ENCODE assay signal across 9 mouse cellular contexts in the genomic region with DNA sequence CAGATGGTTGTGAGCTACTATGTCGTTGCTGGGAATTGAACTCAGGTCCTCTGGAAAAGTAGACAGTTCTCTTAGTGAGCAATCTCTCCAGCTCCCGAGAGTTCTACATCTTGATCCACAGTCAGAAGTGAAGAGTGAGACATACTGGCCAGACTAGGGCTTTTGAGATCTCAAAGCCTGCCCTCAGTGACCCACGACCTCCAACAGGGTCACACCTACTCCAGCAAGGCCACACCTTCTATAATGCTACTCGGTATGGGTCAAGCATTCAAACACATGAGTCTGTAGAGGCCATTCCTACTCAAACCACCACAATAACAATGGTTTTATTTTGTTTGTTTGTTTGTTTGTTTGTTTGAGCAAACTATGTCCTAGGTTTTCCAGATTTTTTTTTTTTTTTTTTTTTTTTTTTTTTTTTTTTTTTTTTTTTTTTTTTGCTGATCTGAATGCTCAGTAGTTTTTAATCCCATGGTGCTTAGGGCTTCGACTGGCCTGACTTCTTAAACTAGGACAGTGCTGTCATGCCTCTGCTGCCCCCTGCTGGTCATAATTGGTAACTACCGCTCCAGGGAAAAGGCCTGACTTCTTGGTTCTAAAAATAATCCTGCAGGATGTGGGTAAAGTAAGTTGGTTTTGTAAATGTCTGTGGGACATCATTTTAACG. TPM values are rescaled to one million over a fixed set of nuclear protein-coding genes. Genes with fewer than 3 reads are reported as not detected.
DNase-seq lines count a peak whose midpoint lies in the region; ATAC-seq and TF ChIP-seq lines count a peak whose summit lies in the region.
"Had no signal": no experiment of that assay in that cellular context is flagged by ENCODE, and none has a peak within 500 bp of the region (broad histone marks: within the 10 kb centered on the region; RNA-seq: fewer than 3 reads in every experiment).

No protein-coding gene starts in this region.

- no peak overlapping the region for H3K4me2 ChIP-seq in liver, embryonic 14.5 days (ENCODE audit: low read depth)
- H3K4me2 ChIP-seq: heart, embryonic 13.5 days had no signal

- TF ChIP-seq CTCF in cortical plate, adult 2 months (IDR thresholded peaks at IDR 0.05; ENCODE audit: extremely low read depth, insufficient read depth, low read length), result peak; percentile 90
- peak; percentile 87 for TF ChIP-seq CTCF in liver, embryonic 14.5 days (IDR thresholded peaks at IDR 0.05; ENCODE audit: low read depth)

- H3K4me1 ChIP-seq in cortical plate, adult 2 months (ENCODE audit: control insufficient read depth, insufficient read depth, low read length), result no peaks in the 10 kb centered on the region
- H3K4me1 ChIP-seq in liver, embryonic 14.5 days (replicated peaks; ENCODE audit: control insufficient read depth in 2 of 2, insufficient read depth in 2 of 2, low read length in 1 of 2), result no peaks in the 10 kb centered on the region
- H3K4me1 ChIP-seq: heart, embryonic 13.5 days had no signal

- TF ChIP-seq EP300 in liver, embryonic 14.5 days (IDR thresholded peaks at IDR 0.05; ENCODE audit: low read depth), result no peak

- TF ChIP-seq POLR2A in cortical plate, adult 2 months (IDR thresholded peaks at IDR 0.05; ENCODE audit: extremely low read depth, insufficient read depth, low read length), result no peak

- no peak overlapping the region for H3K4me3 ChIP-seq in cortical plate, adult 2 months (ENCODE audit: insufficient read depth, low read length)
- H3K4me3 ChIP-seq in liver, embryonic 14.5 days (ENCODE audit: insufficient read depth in 1 of 2, low read depth in 2 of 2, low read length in 2 of 2), result no peak overlapping the region
- H3K4me3 ChIP-seq: heart, embryonic 13.5 days had no signal

- intact Hi-C loops in gastrocnemius, postnatal 36 days (cut with DNase I), result loop anchor here (2.0 to 10.0 kb wide), 4 partner anchors 63 to 480 kb away; no protein-coding TSS in a partner anchor

- ATAC-seq in liver, embryonic 14.5 days (ENCODE audit: insufficient read depth), result no peak

- H3K36me3 ChIP-seq in liver, embryonic 14.5 days (replicated peaks; ENCODE audit: control insufficient read depth, insufficient read depth, low read depth), result no peaks in the 10 kb centered on the region
- H3K36me3 ChIP-seq: heart, embryonic 13.5 days had no signal

- H3K27ac ChIP-seq in cortical plate, adult 2 months (ENCODE audit: insufficient read depth, low read length), result no peak overlapping the region
- H3K27ac ChIP-seq in liver, embryonic 14.5 days, result no peak overlapping the region
- H3K27ac ChIP-seq: heart, embryonic 13.5 days had no signal

- DNase-seq in B cell, adult 2 months, result peak; percentile 87 to 88
- DNase-seq in adrenal gland, adult (ENCODE audit: inconsistent age in 2 of 2, low spot score in 1 of 2), result peak; percentile 81 to 95
- peak; percentile 78 to 81 for DNase-seq in gastrocnemius, postnatal 36 days
- DNase-seq in kidney, postnatal 25 days, result peak; percentile 84 to 88
- peak; percentile 38 to 54 (median 53) for DNase-seq in liver, embryonic 14.5 days (ENCODE audit: low read depth in 3 of 3, low spot score in 3 of 3)
- peak; percentile 69 for DNase-seq in ovary, postnatal 36 days (ENCODE audit: low spot score)
- peak; percentile 89 for DNase-seq in thymus, postnatal 14 days

- H3K9me3 ChIP-seq in liver, embryonic 14.5 days (ENCODE audit: control insufficient read depth, low read length), result no peaks in the 10 kb centered on the region
- H3K9me3 ChIP-seq: heart, embryonic 13.5 days had no signal

- H3K27me3 ChIP-seq in liver, embryonic 14.5 days (ENCODE audit: control insufficient read depth, insufficient read depth, low read length), result no peaks in the 10 kb centered on the region
- H3K27me3 ChIP-seq: heart, embryonic 13.5 days had no signal

- H3K9ac ChIP-seq in liver, embryonic 14.5 days (replicated peaks), result no peak overlapping the region
- H3K9ac ChIP-seq: heart, embryonic 13.5 days had no signal

- 40% methylated on average over 7 of the region's 7 CpGs for WGBS in liver, embryonic 14.5 days (ENCODE audit: insufficient replicate concordance)

RNA-seq across cellular contexts. Expression of a gene that starts 12.1 kb away (rescaled TPM):
- 3.9 and 6.2 TPM in 2 replicates for polyA plus RNA-seq in cortical plate, adult 2 months (2012; rRNA removed)
- 1 to 10 TPM; 6.5 to 8.6 TPM for total RNA-seq in gastrocnemius, postnatal 36 days (2021)
- 6.6 and 9.0 TPM in 2 replicates for polyA plus RNA-seq in liver, embryonic 14.5 days (2012; rRNA removed)
- 5.9 and 6.0 TPM in 2 replicates for polyA plus RNA-seq in liver, embryonic 14.5 days (2014; fragmentation: Nextera tagmentation; extraction: Ambion mirVana)
